ENCODE assay signal across 15 mouse cellular contexts in genomic region chr14:55458761-55459160, GRCm38 (mm10). TPM values are rescaled to one million over a fixed set of nuclear protein-coding genes. Genes with fewer than 3 reads are reported as not detected.
DNase-seq lines count a peak whose midpoint lies in the region; ATAC-seq and TF ChIP-seq lines count a peak whose summit lies in the region.
"Had no signal": no experiment of that assay in that cellular context is flagged by ENCODE, and none has a peak within 500 bp of the region (broad histone marks: within the 10 kb centered on the region; RNA-seq: fewer than 3 reads in every experiment).

No protein-coding gene starts in this region.

- no peak overlapping the region for H3K4me2 ChIP-seq in forebrain, embryonic 13.5 days
- H3K4me2 ChIP-seq in forebrain, embryonic 11.5 days (ENCODE audit: low read depth, low read length, severe bottlenecking): no peak overlapping the region
- no peak overlapping the region for H3K4me2 ChIP-seq in kidney, embryonic 14.5 days (replicated peaks; ENCODE audit: low read depth, low read length)
- H3K4me2 ChIP-seq: embryonic facial prominence, embryonic 12.5 days; heart, embryonic 12.5 days; hindbrain, embryonic 15.5 days had no signal

- H3K27me3 ChIP-seq in forebrain, embryonic 13.5 days: peaks cover 3% of the 10 kb centered on the region; the same call in 1 of the 2 replicates
- H3K27me3 ChIP-seq in forebrain, embryonic 11.5 days (ENCODE audit: control insufficient read depth, insufficient read depth, low read length): no peaks in the 10 kb centered on the region
- H3K27me3 ChIP-seq in kidney, adult 2 months (replicated peaks; ENCODE audit: control insufficient read depth, insufficient read depth, low read length): no peaks in the 10 kb centered on the region; the same call in 1 of the 2 replicates
- H3K27me3 ChIP-seq in kidney, embryonic 14.5 days (ENCODE audit: control insufficient read depth, insufficient read depth, low read length): no peaks in the 10 kb centered on the region
- no peaks in the 10 kb centered on the region for H3K27me3 ChIP-seq in liver, adult 2 months (ENCODE audit: control insufficient read depth, insufficient read depth, low read length)
- H3K27me3 ChIP-seq: embryonic facial prominence, embryonic 12.5 days; heart, embryonic 12.5 days; hindbrain, embryonic 15.5 days had no signal

- TF ChIP-seq CTCF in kidney, adult 2 months (conservative IDR thresholded peaks at IDR 0.05; ENCODE audit: insufficient read depth, insufficient read length, low read depth, low read length): no peak
- no peak for TF ChIP-seq CTCF in liver, adult 2 months (IDR thresholded peaks at IDR 0.05; ENCODE audit: low read depth, low read length)

- H3K9ac ChIP-seq in forebrain, embryonic 13.5 days: no peak overlapping the region
- no peak overlapping the region for H3K9ac ChIP-seq in forebrain, embryonic 11.5 days (ENCODE audit: low read length)
- H3K9ac ChIP-seq in kidney, embryonic 14.5 days (ENCODE audit: low read depth, low read length): no peak overlapping the region
- no peak overlapping the region; the same call in 1 of the 2 replicates for H3K9ac ChIP-seq in liver, adult 2 months (ENCODE audit: low read depth, low read length)
- H3K9ac ChIP-seq: embryonic facial prominence, embryonic 12.5 days; heart, embryonic 12.5 days; hindbrain, embryonic 15.5 days had no signal

- H3K4me1 ChIP-seq in forebrain, embryonic 13.5 days: no peaks in the 10 kb centered on the region
- H3K4me1 ChIP-seq in forebrain, embryonic 11.5 days (replicated peaks; ENCODE audit: control insufficient read depth, insufficient read depth, low read length): no peaks in the 10 kb centered on the region
- H3K4me1 ChIP-seq in kidney, adult 2 months (ENCODE audit: control insufficient read depth, insufficient read depth, low read length): peaks cover 33% of the 10 kb centered on the region
- H3K4me1 ChIP-seq in kidney, embryonic 14.5 days (ENCODE audit: control insufficient read depth, insufficient read depth, low read length): peaks cover 5% of the 10 kb centered on the region
- peaks cover 15% of the 10 kb centered on the region for H3K4me1 ChIP-seq in liver, adult 2 months (ENCODE audit: control insufficient read depth, insufficient read depth, low read length)
- H3K4me1 ChIP-seq: heart, embryonic 12.5 days; hindbrain, embryonic 15.5 days had no signal

- no peak overlapping the region for H3K4me3 ChIP-seq in forebrain, embryonic 13.5 days
- H3K4me3 ChIP-seq in forebrain, embryonic 11.5 days (ENCODE audit: low read depth, low read length): no peak overlapping the region
- H3K4me3 ChIP-seq in kidney, adult 2 months (ENCODE audit: insufficient read depth, low read depth, low read length): no peak overlapping the region
- no peak overlapping the region for H3K4me3 ChIP-seq in kidney, embryonic 14.5 days (ENCODE audit: low read length)
- H3K4me3 ChIP-seq in liver, adult 2 months (ENCODE audit: insufficient read depth, low read depth, low read length): no peak overlapping the region
- H3K4me3 ChIP-seq: embryonic facial prominence, embryonic 12.5 days; heart, embryonic 12.5 days; hindbrain, embryonic 15.5 days had no signal

- no peaks in the 10 kb centered on the region for H3K36me3 ChIP-seq in forebrain, embryonic 13.5 days (ENCODE audit: poor library complexity, severe bottlenecking)
- no peaks in the 10 kb centered on the region; the same call in 1 of the 2 replicates for H3K36me3 ChIP-seq in forebrain, embryonic 11.5 days (ENCODE audit: control insufficient read depth, insufficient read depth, low read length)
- H3K36me3 ChIP-seq in kidney, adult 2 months (ENCODE audit: control insufficient read depth, insufficient read depth, low read length): no peaks in the 10 kb centered on the region
- H3K36me3 ChIP-seq in kidney, embryonic 14.5 days (ENCODE audit: control insufficient read depth, insufficient read depth, low read length): no peaks in the 10 kb centered on the region
- H3K36me3 ChIP-seq in liver, adult 2 months (ENCODE audit: control insufficient read depth, insufficient read depth, low read length): no peaks in the 10 kb centered on the region
- H3K36me3 ChIP-seq: embryonic facial prominence, embryonic 12.5 days; G1E; heart, embryonic 12.5 days; hindbrain, embryonic 15.5 days had no signal

- no peak overlapping the region for H3K27ac ChIP-seq in forebrain, embryonic 13.5 days
- H3K27ac ChIP-seq in forebrain, embryonic 11.5 days (ENCODE audit: low read depth, low read length): no peak overlapping the region
- peak overlapping the region; percentile 57; the same call in 1 of the 2 replicates for H3K27ac ChIP-seq in kidney, adult 2 months (ENCODE audit: insufficient read depth, low read depth, low read length)
- no peak overlapping the region for H3K27ac ChIP-seq in kidney, embryonic 14.5 days (ENCODE audit: low read depth, low read length)
- H3K27ac ChIP-seq in liver, adult 2 months (replicated peaks; ENCODE audit: insufficient read depth, low read depth, low read length): 0 out of 2 replicates have a peak overlapping the region, but pooled peaks have one; percentile 42
- H3K27ac ChIP-seq: embryonic facial prominence, embryonic 12.5 days; hindbrain, embryonic 15.5 days had no signal

- peak; percentile 43; the same call in 1 of the 2 replicates for ATAC-seq in forebrain, embryonic 13.5 days
- no peak for ATAC-seq in forebrain, embryonic 11.5 days (replicated peaks; ENCODE audit: low FRiP score)
- ATAC-seq in kidney, embryonic 14.5 days (ENCODE audit: low FRiP score, low TSS enrichment): no peak
- ATAC-seq: intestine, embryonic 16.5 days had no signal

- no peak for TF ChIP-seq POLR2A in kidney, adult 2 months (IDR thresholded peaks at IDR 0.05; ENCODE audit: low read depth, low read length)
- TF ChIP-seq POLR2A in liver, adult 2 months (IDR thresholded peaks at IDR 0.05; ENCODE audit: extremely low read depth, insufficient read depth, low read length): no peak

- DNase-seq in forebrain, embryonic 11.5 days (ENCODE audit: low spot score): no peak
- no peak for DNase-seq in kidney, adult 2 months
- no peak for DNase-seq in liver, adult 2 months (ENCODE audit: extremely low read depth, low read depth, low spot score)
- no peak for DNase-seq in liver
- DNase-seq in cerebellum, postnatal 14 days: no peak

- H3K9me3 ChIP-seq in forebrain, embryonic 13.5 days (replicated peaks): no peaks in the 10 kb centered on the region; the same call in 1 of the 2 replicates
- no peaks in the 10 kb centered on the region for H3K9me3 ChIP-seq in forebrain, embryonic 11.5 days (ENCODE audit: control insufficient read depth, low read length)
- no peaks in the 10 kb centered on the region for H3K9me3 ChIP-seq in kidney, embryonic 14.5 days (ENCODE audit: control insufficient read depth, low read length)
- H3K9me3 ChIP-seq: embryonic facial prominence, embryonic 12.5 days had no signal

- WGBS in forebrain, embryonic 13.5 days: 81% methylated on average over 3 of the region's 3 CpGs
- 87% methylated on average over 3 of the region's 3 CpGs for WGBS in forebrain, embryonic 11.5 days
- 73% methylated on average over 3 of the region's 3 CpGs for WGBS in kidney, adult 2 months
- 84% methylated on average over 3 of the region's 3 CpGs for WGBS in kidney, embryonic 14.5 days
- 91% methylated on average over 3 of the region's 3 CpGs for WGBS in liver, adult 2 months

- H3K79me2 ChIP-seq in liver, adult 2 months (ENCODE audit: control insufficient read depth, insufficient read depth, low read length): no peaks in the 10 kb centered on the region

RNA-seq across cellular contexts. Expression of gene Dhrs4, which starts 19.8 kb away (rescaled TPM):
- 65.5 and 70.4 TPM in 2 replicates for polyA plus RNA-seq in forebrain, embryonic 13.5 days (2015; fragmentation: Nextera tagmentation; extraction: Ambion mirVana)
- polyA plus RNA-seq in forebrain, embryonic 11.5 days (2014; fragmentation: Nextera tagmentation; extraction: Ambion mirVana): 30.2 and 36.5 TPM in 2 replicates
- polyA plus RNA-seq in kidney, adult 2 months (2012; rRNA removed): 141 and 173 TPM in 2 replicates
- polyA plus RNA-seq in kidney, embryonic 14.5 days (2014; fragmentation: Nextera tagmentation; extraction: Ambion mirVana): 60.2 and 96.4 TPM in 2 replicates
- total RNA-seq in liver, adult 2 months (2014; rRNA removed): 103 and 111 TPM in 2 replicates
- polyA plus RNA-seq in liver, adult 2 months (2012; rRNA removed): 120 and 146 TPM in 2 replicates

RNA-seq across cellular contexts. Expression of gene Carmil3, which starts 31.7 kb away (rescaled TPM):
- 21.7 and 23.3 TPM in 2 replicates for polyA plus RNA-seq in forebrain, embryonic 13.5 days (2015; fragmentation: Nextera tagmentation; extraction: Ambion mirVana)
- 13.3 and 14.6 TPM in 2 replicates for polyA plus RNA-seq in forebrain, embryonic 11.5 days (2014; fragmentation: Nextera tagmentation; extraction: Ambion mirVana)
- 3.5 and 3.8 TPM in 2 replicates for polyA plus RNA-seq in kidney, adult 2 months (2012; rRNA removed)
- 3.0 and 3.8 TPM in 2 replicates for polyA plus RNA-seq in kidney, embryonic 14.5 days (2014; fragmentation: Nextera tagmentation; extraction: Ambion mirVana)
- 0.09 and 0.13 TPM in 2 replicates for total RNA-seq in liver, adult 2 months (2014; rRNA removed)
- polyA plus RNA-seq in liver, adult 2 months (2012; rRNA removed): 0.29 and 0.36 TPM in 2 replicates
- polyA plus RNA-seq: CD4-positive, CD25-positive, alpha-beta regulatory T cell, adult 4 months had no signal

RNA-seq across cellular contexts. Expression of gene Cpne6, which starts 51.5 kb away (rescaled TPM):
- 1.5 and 2.0 TPM in 2 replicates for polyA plus RNA-seq in forebrain, embryonic 13.5 days (2015; fragmentation: Nextera tagmentation; extraction: Ambion mirVana)
- 0.21 and 0.28 TPM in 2 replicates for polyA plus RNA-seq in forebrain, embryonic 11.5 days (2014; fragmentation: Nextera tagmentation; extraction: Ambion mirVana)
- 0.11 and 0.22 TPM in 2 replicates for polyA plus RNA-seq in kidney, adult 2 months (2012; rRNA removed)
- 0.18 TPM in 1 of 2 replicates, not detected in the other for polyA plus RNA-seq in kidney, embryonic 14.5 days (2014; fragmentation: Nextera tagmentation; extraction: Ambion mirVana)
- not detected in 2 replicates for total RNA-seq in liver, adult 2 months (2014; rRNA removed)
- polyA plus RNA-seq in liver, adult 2 months (2012; rRNA removed): not detected in 2 replicates
- total RNA-seq: adrenal gland, postnatal 36 days; heart, postnatal 36 days had no signal
- polyA plus RNA-seq: CD4-positive, CD25-positive, alpha-beta regulatory T cell, adult 4 months had no signal

Comparison
In these comparisons a context has a peak if more than half of its experiments do, and no peak if none do; other contexts are left out.
1. H3K27ac ChIP-seq: peak in kidney, adult 2 months (single experiment) and liver, adult 2 months (single experiment); none in forebrain, embryonic 13.5 days (single experiment), forebrain, embryonic 11.5 days (single experiment) and kidney, embryonic 14.5 days (single experiment).